Mouse (Mus musculus): Measurements from ENCODE around the gene Aak1.
"Not testable (repeated sequence)": the region's sequence is repeated elsewhere in the genome, so short reads cannot be mapped to it uniquely, and the experiment has no call there.

DNA sequence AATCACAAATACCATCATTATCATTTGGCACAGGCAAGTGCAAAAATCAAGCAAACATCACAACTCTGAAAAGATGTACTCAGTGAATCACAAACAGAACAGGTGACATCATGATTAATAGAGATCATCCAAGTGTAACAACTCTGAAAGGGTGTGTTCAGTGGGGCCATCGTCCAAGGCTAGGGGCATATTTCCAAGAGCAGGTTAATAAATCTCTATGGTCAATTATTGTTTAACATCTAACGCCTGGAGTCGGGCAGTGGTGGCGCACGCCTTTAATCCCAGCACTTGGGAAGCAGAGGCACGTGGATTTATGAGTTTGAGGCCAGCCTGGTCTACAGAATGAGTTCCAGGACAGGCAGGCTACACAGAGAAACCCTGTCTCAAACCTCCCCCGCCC, 182.0 kb downstream of the Aak1 start:
- TF ChIP-seq CTCF (IDR thresholded peaks at IDR 0.05; ENCODE audit: extremely low read depth, insufficient read depth, insufficient read length, insufficient replicate concordance); POLR2A (IDR thresholded peaks at IDR 0.05; ENCODE audit: low read depth, low read length): not testable (repeated sequence)
